Mouse (Mus musculus): ENCODE results near the gene Diexf.

DNA sequence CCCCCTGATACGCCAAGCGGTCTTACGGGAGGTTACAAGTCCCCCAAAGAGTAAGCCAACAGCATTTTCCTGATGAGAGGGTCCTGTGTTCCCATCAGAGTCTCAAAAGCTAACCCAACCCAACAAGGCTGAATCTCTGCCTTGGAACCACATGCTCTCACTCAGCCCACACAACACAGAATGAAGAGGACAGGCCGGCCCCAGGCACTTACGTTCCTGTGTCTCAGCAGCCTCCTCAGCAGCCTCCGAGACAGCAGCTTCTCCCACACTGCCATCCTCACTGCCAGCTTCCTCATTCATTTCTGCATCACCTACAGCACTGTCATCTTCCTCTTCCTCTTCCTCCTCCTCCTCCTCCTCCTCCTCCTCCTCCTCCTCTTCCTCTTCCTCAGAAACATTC is 2.0 kb downstream of the Diexf start:
- no peak for TF ChIP-seq CTCF (IDR thresholded peaks at IDR 0.05; ENCODE audit: low read depth, low read length)
- no peak for TF ChIP-seq POLR2A (IDR thresholded peaks at IDR 0.05; ENCODE audit: borderline replicate concordance, low read depth, low read length)
